Mouse (Mus musculus): ENCODE results near the gene Gm21987. TPM values are rescaled to one million over a fixed set of nuclear protein-coding genes. Genes with fewer than 3 reads are reported as not detected.

Gene Gm21987
- total and polyA plus RNA-seq, 3 experiments = 0.42 TPM; not detected in 2

GRCm38 (mm10) chr16:38347588-38347987, 748 bp downstream of the Gm21987 start:
- Histone ChIP-seq H3K27ac (ENCODE audit: insufficient read depth, low read depth) (peak overlapping the region; percentile 21), H3K36me3 (replicated peaks in 1 of 2; ENCODE audit: control insufficient read depth in 1 of 2, insufficient read depth in 1 of 2, low read length in 1 of 2) (peaks cover 27 to 33% of the 10 kb centered on the region in 2 experiments), H3K9me3 (replicated peaks; ENCODE audit: low read length) (no peaks in the 10 kb centered on the region), H3K4me1 (ENCODE audit: control insufficient read depth in 1 of 2, insufficient read depth in 2 of 2) (peaks cover 16 to 54% of the 10 kb centered on the region in 2 experiments), H3K4me2 (ENCODE audit: insufficient read depth, low read depth, poor library complexity, severe bottlenecking) (peak overlapping the region; percentile 83), H3K79me2 (replicated peaks; ENCODE audit: control insufficient read depth, extremely low read depth, insufficient read depth, poor library complexity, severe bottlenecking) (peaks cover 51% of the 10 kb centered on the region), H3K9ac (ENCODE audit: insufficient read depth, low read depth) (peak overlapping the region; percentile 99), H3K4me3 (replicated peaks in 1 of 3; ENCODE audit: low read depth in 2 of 3, low read length in 2 of 3, poor library complexity in 1 of 3) (peak overlapping the region; percentile 66 to 92 (median 85)), H3K27me3 (replicated peaks) (no peaks in the 10 kb centered on the region)
- dilution Hi-C loops (cut with MboI; ENCODE audit: extremely low pct_ligation_motif_present, extremely low pct_unique_long_range_greater_than_20kb, low sequenced_read_pairs) (no loop called here), in situ Hi-C loops (cut with MboI; ENCODE audit: low pct_ligation_motif_present, low pct_unique_long_range_greater_than_20kb, low sequenced_read_pairs) (loop anchor here (5.0 to 25.0 kb wide), 4 partner anchors 55 to 690 kb away; partner anchors contain the start of gene Arhgap31)
- no peak for DNase-seq (ENCODE audit: extremely low read depth)
- TF ChIP-seq IRF4 (IDR thresholded peaks at IDR 0.05; ENCODE audit: low read depth, low read length) (peak; percentile 59; the same call in 1 of the 2 replicates), ELF1 (IDR thresholded peaks at IDR 0.05; ENCODE audit: low read depth, low read length) (no peak), SIN3A (IDR thresholded peaks at IDR 0.05; ENCODE audit: low read length) (no peak), SMC3 (IDR thresholded peaks at IDR 0.05; ENCODE audit: low read depth, low read length) (peak; percentile 2; the same call in 1 of the 2 replicates), MYC (IDR thresholded peaks at IDR 0.05; ENCODE audit: low read depth, low read length) (peak; percentile 40; the same call in 1 of the 2 replicates)

DNA sequence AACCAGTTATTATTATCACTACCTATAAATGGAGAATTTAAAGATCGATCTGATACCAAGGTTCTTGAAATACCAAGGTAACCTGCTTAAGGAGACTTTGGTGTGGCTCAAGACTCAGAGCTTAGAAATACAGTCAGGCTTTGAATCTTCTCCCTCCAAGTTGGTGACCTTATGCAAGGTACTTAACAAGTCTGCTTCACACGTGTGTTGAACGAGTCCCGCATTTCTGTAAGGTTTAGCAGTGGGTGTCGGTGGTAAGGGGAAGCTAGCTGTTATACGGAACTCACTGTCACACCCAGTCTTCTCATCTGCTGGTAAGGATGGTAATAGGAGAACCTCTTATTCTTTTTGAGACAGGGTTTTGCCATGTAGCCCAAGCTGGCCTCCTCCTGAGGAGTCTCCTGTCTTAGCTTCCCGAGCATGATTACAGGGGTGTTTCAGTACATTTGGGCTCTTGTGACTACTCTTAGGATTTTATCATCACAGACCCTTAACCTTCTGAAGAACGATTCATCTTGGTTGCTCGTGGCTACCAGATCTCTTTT, 1.4 kb downstream of the Gm21987 start:
- Histone ChIP-seq H3K27me3 (replicated peaks) (no peaks in the 10 kb centered on the region), H3K36me3 (replicated peaks in 1 of 2; ENCODE audit: control insufficient read depth in 1 of 2, insufficient read depth in 1 of 2, low read length in 1 of 2) (peaks cover 27 to 37% of the 10 kb centered on the region in 2 experiments), H3K4me1 (ENCODE audit: control insufficient read depth in 1 of 2, insufficient read depth in 2 of 2) (peaks cover 16 to 54% of the 10 kb centered on the region in 2 experiments), H3K79me2 (replicated peaks; ENCODE audit: control insufficient read depth, extremely low read depth, insufficient read depth, poor library complexity, severe bottlenecking) (peaks cover 54% of the 10 kb centered on the region), H3K4me3 (replicated peaks in 1 of 3; ENCODE audit: low read depth in 2 of 3, low read length in 2 of 3, poor library complexity in 1 of 3) (peak overlapping the region; percentile 66 to 92 (median 85)), H3K9ac (ENCODE audit: insufficient read depth, low read depth) (peak overlapping the region; percentile 99), H3K27ac (ENCODE audit: insufficient read depth, low read depth) (peak overlapping the region; percentile 75), H3K4me2 (ENCODE audit: insufficient read depth, low read depth, poor library complexity, severe bottlenecking) (peak overlapping the region; percentile 64), H3K9me3 (replicated peaks; ENCODE audit: low read length) (no peaks in the 10 kb centered on the region)
- peak; percentile 66 for DNase-seq (ENCODE audit: extremely low read depth)
- 0 out of 2 replicates have a peak, but pooled peaks have one; percentile 61 for TF ChIP-seq UBTF (IDR thresholded peaks at IDR 0.05; ENCODE audit: low read depth, low read length)
- TF ChIP-seq CHD2 (IDR thresholded peaks at IDR 0.05; ENCODE audit: low read length) = no peak
- peak; percentile 71 for TF ChIP-seq BHLHE40 (IDR thresholded peaks at IDR 0.05; ENCODE audit: low read depth, low read length)
- 0 out of 2 replicates have a peak, but pooled peaks have one; percentile 82 for TF ChIP-seq MYC (IDR thresholded peaks at IDR 0.05; ENCODE audit: low read depth, low read length)
- TF ChIP-seq GABPA (IDR thresholded peaks at IDR 0.05; ENCODE audit: insufficient replicate concordance, low read depth, low read length) = no peak
- peak; percentile 78 for TF ChIP-seq MAX (IDR thresholded peaks at IDR 0.05; ENCODE audit: low read length)
- no peak for TF ChIP-seq EP300 (IDR thresholded peaks at IDR 0.05; ENCODE audit: low read length)
- TF ChIP-seq POLR2A (IDR thresholded peaks at IDR 0.05; ENCODE audit: low read depth, low read length) = peak; percentile 59; the same call in 1 of the 2 replicates
- 0 out of 2 replicates have a peak, but pooled peaks have one; percentile 20 for TF ChIP-seq TBP (conservative IDR thresholded peaks at IDR 0.05; ENCODE audit: low read depth, low read length)
- TF ChIP-seq SIN3A (IDR thresholded peaks at IDR 0.05; ENCODE audit: low read length) = peak; percentile 77; the same call in 1 of the 2 replicates
- peak; percentile 87 for TF ChIP-seq MXI1 (IDR thresholded peaks at IDR 0.05; ENCODE audit: low read depth, low read length)
- no peak for TF ChIP-seq TCF12 (IDR thresholded peaks at IDR 0.05; ENCODE audit: low read depth, low read length)
- dilution Hi-C loops (cut with MboI; ENCODE audit: extremely low pct_ligation_motif_present, extremely low pct_unique_long_range_greater_than_20kb, low sequenced_read_pairs) (no loop called here), in situ Hi-C loops (cut with MboI; ENCODE audit: low pct_ligation_motif_present, low pct_unique_long_range_greater_than_20kb, low sequenced_read_pairs) (loop anchor here (5.0 to 25.0 kb wide), 4 partner anchors 54 to 689 kb away; partner anchors contain the start of gene Arhgap31)

All from CH12.LX (cell line).